ENCODE assay signal across 8 mouse cellular contexts in the genomic region with DNA sequence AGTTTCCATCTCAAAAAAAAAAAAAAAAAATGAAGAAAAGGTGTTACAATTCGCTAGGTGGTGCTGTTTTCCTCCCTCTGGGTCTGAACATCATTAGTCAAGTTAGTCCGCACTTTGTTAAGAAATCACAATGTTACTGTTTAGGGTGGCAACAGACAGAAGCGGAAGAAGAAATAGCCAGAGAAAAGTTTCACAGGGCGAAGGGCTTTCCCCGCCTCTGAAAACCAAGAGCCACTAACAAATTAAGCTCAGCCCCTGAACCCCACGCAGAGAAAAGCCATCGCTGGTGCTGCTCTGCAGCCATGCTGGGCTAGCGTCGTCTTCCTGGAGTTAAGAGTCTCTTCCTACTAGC. TPM values are rescaled to one million over a fixed set of nuclear protein-coding genes. Genes with fewer than 3 reads are reported as not detected.
DNase-seq lines count a peak whose midpoint lies in the region; ATAC-seq and TF ChIP-seq lines count a peak whose summit lies in the region.

No protein-coding gene starts in this region.

- no peaks in the 10 kb centered on the region for H3K9me3 ChIP-seq in MEL (replicated peaks; ENCODE audit: insufficient read depth, low read length)
- no peaks in the 10 kb centered on the region for H3K9me3 ChIP-seq in embryonic facial prominence, embryonic 11.5 days (replicated peaks; ENCODE audit: control insufficient read depth, low read length)
- no peaks in the 10 kb centered on the region for H3K9me3 ChIP-seq in heart, embryonic 13.5 days
- no peaks in the 10 kb centered on the region for H3K9me3 ChIP-seq in kidney, embryonic 14.5 days (ENCODE audit: control insufficient read depth, low read length)

- peak; percentile 90 for DNase-seq in CD4-positive helper T cell, adult 2 months (ENCODE audit: low read depth, low spot score)
- peak; percentile 85 for DNase-seq in MEL (ENCODE audit: low read depth, low spot score)
- peak; percentile 70 for DNase-seq in embryonic facial prominence, embryonic 11.5 days (ENCODE audit: low spot score)
- peak; percentile 52 for DNase-seq in spleen, adult 12 weeks (ENCODE audit: low spot score)
- no peak for DNase-seq in frontal cortex, postnatal 14 days (ENCODE audit: low spot score in 2 of 2)

- TF ChIP-seq CTCF in MEL (IDR thresholded peaks at IDR 0.05 in 2 of 3, conservative IDR thresholded peaks at IDR 0.05 in 1 of 3; ENCODE audit: control insufficient read depth in 1 of 3, insufficient read depth in 1 of 3, low read depth in 2 of 3, low read length in 3 of 3, poor library complexity in 1 of 3, severe bottlenecking in 1 of 3), result peak; percentile 14 to 80 (median 17); a peak in 4 of 6 replicates

- peak; percentile 80 for TF ChIP-seq RAD21 in MEL (IDR thresholded peaks at IDR 0.05; ENCODE audit: low read depth, low read length)

- peaks cover 47% of the 10 kb centered on the region for H3K79me2 ChIP-seq in MEL (ENCODE audit: control insufficient read depth, insufficient read depth, low read length, poor library complexity)
- H3K79me2 ChIP-seq in macrophage (ENCODE audit: inconsistent target), result peaks cover 83% of the 10 kb centered on the region

- TF ChIP-seq POLR2A in MEL (IDR thresholded peaks at IDR 0.05; ENCODE audit: control insufficient read depth in 1 of 2, insufficient read depth in 1 of 2, low read depth in 1 of 2, low read length in 2 of 2, poor library complexity in 1 of 2), result no peak

- peaks cover 7 to 9% of the 10 kb centered on the region in 2 experiments; a peak in 3 of 4 replicates for H3K4me1 ChIP-seq in MEL (ENCODE audit: control insufficient read depth in 1 of 2, insufficient read depth in 2 of 2, low read length in 2 of 2)
- H3K4me1 ChIP-seq in embryonic facial prominence, embryonic 11.5 days (ENCODE audit: control insufficient read depth, insufficient read depth, low read length), result no peaks in the 10 kb centered on the region
- peaks cover 74% of the 10 kb centered on the region for H3K4me1 ChIP-seq in heart, embryonic 13.5 days
- H3K4me1 ChIP-seq in kidney, embryonic 14.5 days (ENCODE audit: control insufficient read depth, insufficient read depth, low read length), result peaks cover 32% of the 10 kb centered on the region

- H3K27me3 ChIP-seq in MEL (ENCODE audit: control insufficient read depth in 1 of 2, insufficient read depth in 2 of 2, low read length in 2 of 2), result no peaks in the 10 kb centered on the region
- peaks cover 8% of the 10 kb centered on the region for H3K27me3 ChIP-seq in embryonic facial prominence, embryonic 11.5 days (ENCODE audit: control insufficient read depth, insufficient read depth, low read length)
- no peaks in the 10 kb centered on the region for H3K27me3 ChIP-seq in heart, embryonic 13.5 days (replicated peaks)
- H3K27me3 ChIP-seq in kidney, embryonic 14.5 days (ENCODE audit: control insufficient read depth, insufficient read depth, low read length), result no peaks in the 10 kb centered on the region

- peak overlapping the region; percentile 74 for H3K27ac ChIP-seq in MEL (ENCODE audit: control insufficient read depth, low read depth, low read length)
- no peak overlapping the region for H3K27ac ChIP-seq in embryonic facial prominence, embryonic 11.5 days (replicated peaks; ENCODE audit: low read depth, low read length)
- peak overlapping the region; percentile 88 for H3K27ac ChIP-seq in heart, embryonic 13.5 days (replicated peaks)
- H3K27ac ChIP-seq in kidney, embryonic 14.5 days (ENCODE audit: low read depth, low read length), result peak overlapping the region; percentile 81
- peak overlapping the region; percentile 82 for H3K27ac ChIP-seq in macrophage

- H3K36me3 ChIP-seq in MEL (ENCODE audit: control insufficient read depth in 1 of 2, insufficient read depth in 2 of 2, low read length in 2 of 2) (peaks cover 0 to 12% of the 10 kb centered on the region in 2 experiments; a peak in 3 of 4 replicates), macrophage (ENCODE audit: inconsistent target) (no peaks in the 10 kb centered on the region)
- no peaks in the 10 kb centered on the region for H3K36me3 ChIP-seq in embryonic facial prominence, embryonic 11.5 days (replicated peaks; ENCODE audit: control insufficient read depth, insufficient read depth, low read depth, low read length)
- no peaks in the 10 kb centered on the region for H3K36me3 ChIP-seq in heart, embryonic 13.5 days
- H3K36me3 ChIP-seq in kidney, embryonic 14.5 days (ENCODE audit: control insufficient read depth, insufficient read depth, low read length), result no peaks in the 10 kb centered on the region

- peak in 1 of 2 experiments; percentile 30; a peak in 1 of 4 replicates for TF ChIP-seq EP300 in MEL (IDR thresholded peaks at IDR 0.05; ENCODE audit: low read depth in 1 of 2, low read length in 2 of 2)

- peak overlapping the region; percentile 90 for H3K4me2 ChIP-seq in embryonic facial prominence, embryonic 11.5 days (ENCODE audit: low read depth, low read length)
- H3K4me2 ChIP-seq in heart, embryonic 13.5 days, result peak overlapping the region; percentile 93
- peak overlapping the region; percentile 88 for H3K4me2 ChIP-seq in kidney, embryonic 14.5 days (replicated peaks; ENCODE audit: low read depth, low read length)

- H3K4me3 ChIP-seq in MEL (ENCODE audit: control insufficient read depth in 1 of 2, insufficient read depth in 1 of 2, low read depth in 2 of 2, low read length in 2 of 2) (peak overlapping the region; percentile 36 to 64), macrophage (ENCODE audit: inconsistent target) (peak overlapping the region; percentile 52)
- H3K4me3 ChIP-seq in embryonic facial prominence, embryonic 11.5 days (ENCODE audit: low read depth, low read length), result peak overlapping the region; percentile 37
- H3K4me3 ChIP-seq in heart, embryonic 13.5 days, result peak overlapping the region; percentile 88
- H3K4me3 ChIP-seq in kidney, embryonic 14.5 days (ENCODE audit: low read length), result peak overlapping the region; percentile 44

- peak overlapping the region; percentile 63 for H3K9ac ChIP-seq in MEL (ENCODE audit: control insufficient read depth, low read depth, low read length, poor library complexity, severe bottlenecking)
- peak overlapping the region; percentile 15 for H3K9ac ChIP-seq in embryonic facial prominence, embryonic 11.5 days (replicated peaks; ENCODE audit: low read length)
- peak overlapping the region; percentile 96 for H3K9ac ChIP-seq in heart, embryonic 13.5 days
- H3K9ac ChIP-seq in kidney, embryonic 14.5 days (ENCODE audit: low read depth, low read length), result peak overlapping the region; percentile 52

- WGBS in embryonic facial prominence, embryonic 11.5 days, result 1% methylated on average over 9 of the region's 9 CpGs
- WGBS in heart, embryonic 13.5 days, result under 1% methylated on average over 9 of the region's 9 CpGs
- 2% methylated on average over 9 of the region's 9 CpGs for WGBS in kidney, embryonic 14.5 days
- 0% methylated on average over 9 of the region's 9 CpGs for WGBS in macrophage (ENCODE audit: missing documents)

- no peak for ATAC-seq in embryonic facial prominence, embryonic 11.5 days (replicated peaks; ENCODE audit: insufficient number of reproducible peaks, low FRiP score, low TSS enrichment, low read depth)
- no peak for ATAC-seq in heart, embryonic 13.5 days (ENCODE audit: extremely low read depth, insufficient number of reproducible peaks, low FRiP score, low TSS enrichment)
- ATAC-seq in kidney, embryonic 14.5 days (ENCODE audit: low FRiP score, low TSS enrichment), result no peak

TF ChIP-seq in MEL, 35 proteins besides CTCF, POLR2A, EP300 and RAD21:
- TF ChIP-seq ZC3H11A (IDR thresholded peaks at IDR 0.05; ENCODE audit: low read depth, low read length) (peak; percentile 83), HCFC1 (IDR thresholded peaks at IDR 0.05; ENCODE audit: low read depth, low read length) (peak; percentile 61; the same call in 1 of the 2 replicates), KAT2A (conservative IDR thresholded peaks at IDR 0.05; ENCODE audit: low read depth, low read length) (no peak), ZMIZ1 (IDR thresholded peaks at IDR 0.05; ENCODE audit: low read depth, low read length) (no peak), NRF1 (IDR thresholded peaks at IDR 0.05; ENCODE audit: insufficient read depth, low read depth, low read length, poor library complexity, severe bottlenecking) (no peak), TBP (IDR thresholded peaks at IDR 0.05; ENCODE audit: low read depth, low read length) (peak; percentile 41; the same call in 1 of the 2 replicates), ELF1 (IDR thresholded peaks at IDR 0.05; ENCODE audit: low read depth, low read length) (peak; percentile 44; the same call in 1 of the 2 replicates), SMC3 (IDR thresholded peaks at IDR 0.05; ENCODE audit: low read depth, low read length) (peak; percentile 84), CHD1 (IDR thresholded peaks at IDR 0.05; ENCODE audit: low read depth, low read length) (no peak), ETS1 (IDR thresholded peaks at IDR 0.05; ENCODE audit: low read depth, low read length) (0 out of 2 replicates have a peak, but pooled peaks have one; percentile 16), RCOR1 (IDR thresholded peaks at IDR 0.05; ENCODE audit: low read depth, low read length) (peak; percentile 41; the same call in 1 of the 2 replicates), ZKSCAN1 (IDR thresholded peaks at IDR 0.05; ENCODE audit: low read depth, low read length) (peak; percentile 81; the same call in 1 of the 2 replicates), ZNF384 (IDR thresholded peaks at IDR 0.05; ENCODE audit: low read depth, low read length) (peak; percentile 100), SIN3A (IDR thresholded peaks at IDR 0.05; ENCODE audit: low read length) (peak; percentile 91), MAX (IDR thresholded peaks at IDR 0.05; ENCODE audit: low read length) (no peak), E2F4 (IDR thresholded peaks at IDR 0.05; ENCODE audit: borderline replicate concordance, low read depth, low read length) (no peak), MYC (IDR thresholded peaks at IDR 0.05; ENCODE audit: low read depth, low read length) (peak; percentile 66)

RNA-seq across cellular contexts. Expression of a gene that starts 4.3 kb away (rescaled TPM):
- 43.0 and 48.7 TPM in 2 replicates for total RNA-seq in MEL (2012; rRNA removed)
- polyA plus RNA-seq in MEL (2012; ENCODE audit: insufficient read depth in 1 of 2, insufficient read length in 2 of 2, low read depth in 1 of 2, low replicate concordance in 2 of 2, missing spikeins in 1 of 2) (10 to 100 TPM in 1 of 2 experiments, not detected in 1; 88.7 TPM), macrophage (2018) (19.3 to 60.4 TPM (median 43.6 TPM) in 3 replicates)
- 45.4 and 46.9 TPM in 2 replicates for polyA plus RNA-seq in embryonic facial prominence, embryonic 11.5 days (2014; fragmentation: Nextera tagmentation; extraction: Ambion mirVana)
- 103 and 105 TPM in 2 replicates for polyA plus RNA-seq in heart, embryonic 13.5 days (2015; fragmentation: Nextera tagmentation; extraction: Ambion mirVana)
- 96.7 and 158 TPM in 2 replicates for polyA plus RNA-seq in kidney, embryonic 14.5 days (2014; fragmentation: Nextera tagmentation; extraction: Ambion mirVana)
- 100 to 1,000 TPM in 5 of 26 experiments, 10 to 100 TPM in 14, 1 to 10 TPM in 7; 7.9 to 281 (median 15.4) TPM for total RNA-seq in macrophage (2018; cell fraction: chromatin; rRNA removed)
- total RNA-seq in macrophage (2018; cell fraction: cytosol; rRNA removed), result 100 to 1,000 TPM in 2 of 26 experiments, 10 to 100 TPM in 24; 17.0 to 184 (median 26.5) TPM
- total RNA-seq in macrophage (2018; cell fraction: nucleus; rRNA removed), result 100 to 1,000 TPM in 4 of 26 experiments, 10 to 100 TPM in 22; 11.8 to 184 (median 20.8) TPM

Comparison
In these comparisons a context has a peak if more than half of its experiments do, and no peak if none do; other contexts are left out.
1. DNase-seq: peak in CD4-positive helper T cell, adult 2 months (single experiment), MEL (single experiment), embryonic facial prominence, embryonic 11.5 days (single experiment) and spleen, adult 12 weeks (single experiment); none in frontal cortex, postnatal 14 days (0 of 2).
2. H3K4me3 ChIP-seq: peak in every context shown above with its lines; median percentile 88 in heart, embryonic 13.5 days; 52 in macrophage; 50 in MEL; 44 in kidney, embryonic 14.5 days; 37 in embryonic facial prominence, embryonic 11.5 days.
3. H3K9ac ChIP-seq: peak in every context shown above with its lines; median percentile 96 in heart, embryonic 13.5 days; 63 in MEL; 52 in kidney, embryonic 14.5 days; 15 in embryonic facial prominence, embryonic 11.5 days.
4. Peak in every context shown above with its lines, with median percentiles within 50 percentile points of each other: H3K4me2 ChIP-seq.